Mouse (Mus musculus): ENCODE measurements around the gene Prpsap2. TPM values are rescaled to one million over a fixed set of nuclear protein-coding genes. Genes with fewer than 3 reads are reported as not detected.

Gene Prpsap2
- polyA plus RNA-seq (2015; fragmentation: Illumina TruSeq; extraction: RNeasy Lipid Tissue Mini Kit (QIAGEN cat#74804); ENCODE audit: insufficient read depth, low read depth, low replicate concordance): 4.5 TPM

GRCm38 (mm10) chr11:61761584-61762407 is at the start of gene Prpsap2:
Gene Prpsap2, minus strand, starts transcription at chr11:61762088.

GRCm38 (mm10) chr11:61720636-61721035 is 41.3 kb downstream of the Prpsap2 start, which contains the start of gene Slc5a10:
Gene Slc5a10, minus strand, starts transcription at chr11:61720826.

GRCm38 (mm10) chr11:61683907-61684731 is 77.8 kb downstream of the Prpsap2 start, which contains the start of gene Fam83g:
Gene Fam83g, plus strand, starts transcription at chr11:61684091.

Other genes starting within 250 kb of the Prpsap2 start
- gene Epn2, start 182.4 kb downstream of the Prpsap2 start, polyA plus RNA-seq (2015; fragmentation: Illumina TruSeq; extraction: RNeasy Lipid Tissue Mini Kit (QIAGEN cat#74804); ENCODE audit: insufficient read depth, low read depth, low replicate concordance): 7.1 TPM
- 3.5 TPM for gene Grap, start 108.8 kb downstream of the Prpsap2 start, polyA plus RNA-seq (2015; fragmentation: Illumina TruSeq; extraction: RNeasy Lipid Tissue Mini Kit (QIAGEN cat#74804); ENCODE audit: insufficient read depth, low read depth, low replicate concordance)
- gene Fam83g, start 78.0 kb downstream of the Prpsap2 start, polyA plus RNA-seq (2015; fragmentation: Illumina TruSeq; extraction: RNeasy Lipid Tissue Mini Kit (QIAGEN cat#74804); ENCODE audit: insufficient read depth, low read depth, low replicate concordance): 1.3 TPM
- not detected for gene Slc5a10, start 41.3 kb downstream of the Prpsap2 start, polyA plus RNA-seq (2015; fragmentation: Illumina TruSeq; extraction: RNeasy Lipid Tissue Mini Kit (QIAGEN cat#74804); ENCODE audit: insufficient read depth, low read depth, low replicate concordance)
- 5.5 TPM for gene Ulk2, start 93.0 kb upstream of the Prpsap2 start, polyA plus RNA-seq (2015; fragmentation: Illumina TruSeq; extraction: RNeasy Lipid Tissue Mini Kit (QIAGEN cat#74804); ENCODE audit: insufficient read depth, low read depth, low replicate concordance)
- gene Akap10, start 168.2 kb upstream of the Prpsap2 start, polyA plus RNA-seq (2015; fragmentation: Illumina TruSeq; extraction: RNeasy Lipid Tissue Mini Kit (QIAGEN cat#74804); ENCODE audit: insufficient read depth, low read depth, low replicate concordance): 4.7 TPM
- gene Specc1, start 194.7 kb upstream of the Prpsap2 start, polyA plus RNA-seq (2015; fragmentation: Illumina TruSeq; extraction: RNeasy Lipid Tissue Mini Kit (QIAGEN cat#74804); ENCODE audit: insufficient read depth, low read depth, low replicate concordance): 1.9 TPM